Mouse (Mus musculus): ENCODE measurements around the gene St6galnac5. TPM values are rescaled to one million over a fixed set of nuclear protein-coding genes. Genes with fewer than 3 reads are reported as not detected.

St6galnac5 gene
- total RNA-seq, 1 experiment from 2014 or later = 0.70 TPM

DNA sequence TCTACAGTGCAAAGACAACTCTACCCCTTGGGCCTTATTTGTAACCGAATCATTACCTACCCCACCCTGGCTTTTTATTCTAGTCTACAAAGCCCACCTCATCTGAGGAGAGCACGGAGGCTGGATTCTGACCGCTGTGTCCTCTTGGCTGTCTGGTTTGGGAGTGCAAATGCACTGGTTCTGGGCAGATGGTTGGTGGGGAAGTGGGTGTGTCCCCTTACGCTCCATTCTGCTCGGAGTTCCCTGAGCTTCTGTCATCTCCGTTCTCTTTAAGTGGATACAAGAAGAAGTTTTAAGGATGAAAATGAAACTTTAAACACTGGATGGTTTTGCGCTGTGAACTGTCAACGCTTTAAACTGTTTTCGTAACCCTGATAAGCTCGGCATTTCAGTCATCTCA lies 68.9 kb downstream of the St6galnac5 start:
- no peak for DNase-seq

DNA sequence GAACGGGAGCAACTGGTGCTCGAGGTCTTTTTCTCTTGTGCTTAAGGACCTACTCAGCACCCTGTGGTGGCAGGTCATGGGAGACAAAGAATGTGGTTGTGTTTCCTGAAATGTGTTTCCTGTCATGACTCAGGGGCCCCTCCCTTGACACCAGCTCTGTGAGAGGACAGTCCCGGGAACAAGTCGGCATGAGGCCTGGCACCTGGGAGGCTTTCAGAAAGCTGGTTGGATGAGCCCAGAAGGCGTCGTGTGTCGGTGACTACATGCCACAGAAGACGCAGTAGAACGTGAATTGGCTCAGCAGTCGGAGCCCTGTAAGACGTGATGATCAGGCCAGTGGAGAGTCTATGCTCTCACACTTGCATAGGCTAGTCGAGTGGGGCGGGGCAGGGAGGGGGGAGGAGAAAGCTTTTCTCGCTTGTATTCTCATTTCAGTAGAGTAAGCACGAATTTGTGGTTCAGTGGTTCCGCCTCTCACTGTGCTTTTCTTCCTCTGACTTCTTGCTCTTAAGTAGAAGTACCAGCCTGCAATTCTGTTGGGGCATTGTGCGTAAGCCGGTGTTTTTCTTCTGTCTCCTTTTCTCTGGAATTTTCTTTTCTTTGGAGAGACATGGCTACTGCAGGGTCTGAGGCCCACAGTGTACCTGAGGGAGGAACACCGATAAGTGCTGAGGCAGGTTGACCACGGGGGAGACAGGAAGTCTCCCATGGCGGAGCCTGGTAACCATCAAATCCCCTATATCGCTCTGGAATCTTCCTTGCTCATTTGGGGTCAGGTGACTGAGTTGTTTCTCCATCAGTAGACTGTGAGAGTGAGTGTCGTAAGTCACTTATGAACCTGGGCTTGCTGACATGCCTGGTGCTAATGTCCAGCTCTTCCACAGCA lies 69.6 kb downstream of the St6galnac5 start:
- no peak for DNase-seq

DNA sequence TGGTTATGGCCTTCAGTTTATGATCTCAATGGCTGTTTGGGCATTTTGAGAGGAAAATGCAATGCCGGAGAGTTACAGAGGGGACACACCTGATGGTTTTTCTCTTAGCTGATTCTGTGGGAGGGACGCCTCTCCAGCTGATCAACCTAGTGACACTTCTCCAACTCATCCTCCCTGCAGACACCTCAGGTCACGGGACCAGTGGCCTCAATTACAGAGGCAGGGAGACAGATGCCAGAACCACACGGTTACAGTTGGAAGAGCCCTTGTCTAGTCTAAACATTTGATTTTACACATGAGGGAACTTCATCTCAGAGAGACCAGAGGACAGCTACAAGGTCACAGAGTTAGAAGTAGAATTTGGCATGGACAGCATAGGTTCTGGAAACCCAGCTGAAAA lies 70.5 kb downstream of the St6galnac5 start:
- DNase-seq = no peak

DNA sequence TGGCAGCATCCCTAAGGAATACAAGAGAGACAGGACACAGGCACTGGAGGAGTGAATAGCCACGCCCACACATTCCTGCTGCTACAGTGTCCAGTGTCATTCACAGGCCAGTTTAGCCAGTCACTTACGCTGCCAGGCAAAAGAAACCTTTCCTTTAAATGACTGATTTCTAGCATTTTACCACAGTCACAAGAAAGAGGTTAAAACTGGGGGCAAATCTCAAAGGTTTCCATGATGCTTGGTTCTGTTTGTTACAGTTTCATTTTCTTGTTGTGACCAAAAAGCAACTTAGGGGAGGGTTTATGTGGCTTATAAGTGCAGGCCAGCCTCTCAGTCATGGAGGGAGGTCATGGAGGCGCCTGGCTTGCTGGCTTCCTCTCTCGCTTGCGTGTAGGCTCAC lies 74.4 kb downstream of the St6galnac5 start:
- DNase-seq = no peak

DNA sequence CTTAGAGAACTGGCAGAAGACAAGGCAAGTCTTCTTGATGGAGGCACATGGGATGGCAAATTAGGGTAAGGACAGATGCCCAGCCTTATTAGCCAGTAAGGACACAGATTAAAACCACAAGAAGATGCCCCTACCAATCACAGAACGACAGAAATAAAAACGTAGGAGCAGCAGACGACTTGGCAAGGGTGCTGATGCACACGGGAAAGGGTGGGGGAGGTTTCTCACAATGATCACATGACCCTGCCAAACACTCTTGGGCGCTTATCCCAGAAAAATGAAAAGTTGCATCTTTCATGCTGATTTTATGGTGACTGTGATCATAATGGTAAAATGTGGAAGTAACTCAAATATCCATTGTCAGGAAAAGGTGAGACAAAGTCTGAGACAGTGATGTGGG lies 75.0 kb downstream of the St6galnac5 start:
- no peak for DNase-seq

DNA sequence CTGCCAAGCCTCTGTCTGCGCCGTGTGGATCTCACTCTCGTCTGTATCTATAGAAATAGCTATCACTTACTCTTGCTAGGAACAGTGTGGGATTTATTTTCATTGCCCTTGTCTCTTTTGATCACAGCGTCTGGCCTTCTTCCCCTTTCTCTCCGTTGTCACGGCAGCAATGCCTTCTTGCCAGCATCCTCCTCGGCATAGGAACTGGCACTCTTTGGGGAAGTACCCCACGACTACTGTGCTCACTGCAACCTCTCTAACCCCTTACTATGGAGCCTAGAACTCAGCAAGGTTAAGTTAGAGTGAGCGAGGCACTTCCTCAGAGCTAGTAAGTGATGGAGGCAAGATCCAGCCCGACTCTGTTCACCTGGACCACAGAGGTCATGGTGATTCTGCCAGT lies 76.2 kb downstream of the St6galnac5 start:
- no peak for DNase-seq

DNA sequence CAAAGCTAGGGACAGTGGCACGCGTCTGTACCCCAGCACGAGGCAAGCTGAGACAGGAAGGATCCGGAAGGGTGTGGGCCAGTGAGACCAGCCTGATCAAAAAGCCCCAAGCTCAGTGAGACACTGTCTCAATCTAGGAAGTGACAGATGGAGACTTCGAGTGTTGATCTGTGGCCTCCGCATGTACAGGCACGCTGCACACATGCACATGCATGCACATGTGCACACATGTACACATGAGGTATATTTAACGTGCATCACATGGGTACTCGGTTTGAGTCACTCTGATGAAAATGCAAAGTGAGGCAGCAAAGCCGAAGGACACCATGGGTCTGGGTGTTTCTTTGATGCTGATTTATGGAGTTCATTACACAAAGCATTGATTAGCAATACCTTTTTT lies 77.0 kb downstream of the St6galnac5 start:
- no peak for DNase-seq

DNA sequence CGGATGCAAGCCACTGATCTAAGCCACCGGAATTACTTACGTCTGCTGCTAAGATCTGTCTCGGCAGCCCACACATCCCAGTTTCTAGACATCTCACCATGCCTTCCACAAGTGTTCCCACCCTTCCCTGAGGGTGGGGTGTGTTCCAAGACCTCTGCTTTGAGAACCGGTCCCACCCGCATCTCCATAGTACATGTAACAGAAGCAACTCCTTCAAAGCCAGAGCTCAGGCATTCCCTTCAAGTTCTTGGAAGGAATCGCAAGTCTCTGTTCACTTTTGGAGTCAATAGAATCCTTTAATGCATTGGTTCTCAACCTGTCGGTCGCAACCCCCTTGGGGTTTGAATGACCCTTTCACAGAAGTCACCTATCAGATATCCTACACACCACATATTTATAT lies 83.1 kb downstream of the St6galnac5 start:
- DNase-seq = no peak

DNA sequence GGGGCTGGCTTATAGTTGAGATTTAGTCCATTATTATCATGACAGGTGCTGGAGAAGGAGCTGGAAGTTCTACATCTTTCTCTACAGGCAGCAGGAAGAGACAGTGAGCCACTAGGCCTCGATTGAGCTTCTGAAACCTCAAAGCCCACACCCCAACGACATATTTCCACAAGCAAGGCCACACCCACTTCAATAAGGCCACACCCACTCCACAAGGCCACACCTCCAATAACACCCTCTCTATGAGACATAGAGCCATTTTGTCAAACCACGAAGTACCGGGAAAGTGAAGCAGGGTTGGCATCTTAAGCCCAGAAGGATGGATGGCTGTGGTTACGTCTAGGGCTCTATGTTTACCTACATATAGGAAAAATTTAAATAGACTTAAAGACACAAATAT lies 84.8 kb downstream of the St6galnac5 start:
- no peak for DNase-seq

DNA sequence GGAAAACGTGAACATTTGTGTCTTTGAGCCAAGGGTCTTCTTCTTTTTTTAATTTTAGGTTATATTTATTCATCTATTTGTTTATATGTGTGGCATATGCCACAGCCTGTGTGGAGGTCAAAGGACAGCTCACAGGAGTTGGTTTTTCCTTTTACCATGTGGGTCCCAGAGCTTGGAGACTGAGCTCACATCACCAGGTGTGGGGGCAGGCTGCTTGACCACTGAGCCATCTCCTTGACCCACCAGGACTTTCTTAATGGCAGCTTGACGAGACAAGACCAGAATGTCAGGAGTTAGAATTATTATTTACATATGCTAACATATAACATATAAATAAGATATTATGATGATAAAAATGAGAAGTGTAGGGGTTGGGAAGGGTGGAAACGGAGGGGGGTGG lies 85.9 kb downstream of the St6galnac5 start:
- DNase-seq = no peak

DNA sequence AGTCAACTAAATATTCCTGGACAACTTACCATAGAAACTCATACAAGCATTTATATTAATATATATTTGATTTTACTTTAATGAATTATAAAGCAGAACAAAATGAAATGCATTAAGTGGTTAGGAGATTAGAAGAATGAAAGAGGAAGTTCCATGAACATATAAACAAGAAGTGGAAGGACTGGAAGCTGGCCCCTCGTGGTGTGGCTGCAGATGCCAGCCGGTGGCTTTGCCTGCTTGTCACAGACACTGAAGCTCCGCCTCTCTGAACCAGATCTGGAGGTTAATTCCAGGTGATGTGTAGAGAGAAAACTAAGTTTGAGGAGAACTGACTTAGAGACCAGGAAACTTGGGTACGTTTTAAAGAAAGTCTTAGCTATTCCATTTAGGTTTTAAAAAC lies 87.1 kb downstream of the St6galnac5 start:
- no peak for DNase-seq

DNA sequence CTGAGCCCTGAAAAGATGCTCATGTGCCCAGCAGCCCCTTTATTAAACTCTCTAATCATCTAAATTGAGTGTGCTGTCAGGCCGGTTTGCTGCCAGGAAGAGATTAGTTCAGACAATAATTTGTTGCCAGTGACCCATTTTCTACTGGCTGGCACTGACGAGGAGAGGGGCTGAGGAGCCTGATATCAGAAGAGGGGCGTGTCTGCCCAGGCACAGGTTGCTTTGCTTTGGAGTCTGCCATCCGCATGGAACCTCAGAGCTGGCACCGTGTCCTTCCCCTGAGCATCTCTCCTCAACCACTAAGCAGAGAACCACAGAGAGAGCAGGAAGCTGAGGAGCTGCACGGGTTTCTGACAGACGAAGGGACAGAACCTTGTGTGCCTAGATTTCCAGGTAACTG lies 93.9 kb downstream of the St6galnac5 start:
- no peak for DNase-seq

DNA sequence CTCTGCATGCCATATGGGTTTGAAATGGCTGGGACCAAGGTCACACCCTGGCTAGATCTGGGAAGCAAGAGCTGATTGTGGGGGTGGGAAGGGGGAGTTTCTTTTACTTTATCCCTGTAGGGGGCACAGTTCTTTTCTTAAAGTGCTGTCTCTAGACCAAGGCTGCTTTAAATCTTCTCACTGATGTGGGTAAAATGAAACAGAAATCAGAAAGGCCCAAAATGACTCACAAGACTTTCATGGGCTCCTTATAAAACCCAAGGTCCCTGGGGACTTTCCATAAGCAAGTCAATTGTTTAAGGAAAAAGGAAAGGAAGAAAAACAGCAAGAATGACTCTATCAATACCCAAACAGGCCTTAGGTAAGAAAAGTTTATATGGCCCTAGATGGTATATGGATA lies 95.3 kb downstream of the St6galnac5 start:
- DNase-seq = no peak

DNA sequence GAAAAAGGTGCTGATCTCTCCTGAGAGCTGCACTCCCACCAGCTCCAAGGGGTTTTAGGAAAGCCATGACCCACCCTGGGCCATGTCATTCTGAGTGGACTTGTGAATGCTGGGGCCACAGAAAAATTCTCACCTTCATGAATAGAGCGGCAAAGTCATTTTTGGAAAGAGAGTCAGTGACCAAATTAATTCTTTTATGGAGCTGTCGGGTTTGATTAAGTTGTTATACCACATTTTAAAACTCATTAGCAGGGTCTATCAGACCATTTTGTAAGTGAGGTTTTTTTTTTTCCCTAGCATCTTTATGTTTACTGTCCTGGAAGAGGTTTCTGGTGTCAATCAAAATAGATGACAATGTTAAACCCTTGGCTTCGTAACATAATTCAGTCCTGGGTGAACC lies 98.5 kb downstream of the St6galnac5 start:
- DNase-seq = no peak

DNA sequence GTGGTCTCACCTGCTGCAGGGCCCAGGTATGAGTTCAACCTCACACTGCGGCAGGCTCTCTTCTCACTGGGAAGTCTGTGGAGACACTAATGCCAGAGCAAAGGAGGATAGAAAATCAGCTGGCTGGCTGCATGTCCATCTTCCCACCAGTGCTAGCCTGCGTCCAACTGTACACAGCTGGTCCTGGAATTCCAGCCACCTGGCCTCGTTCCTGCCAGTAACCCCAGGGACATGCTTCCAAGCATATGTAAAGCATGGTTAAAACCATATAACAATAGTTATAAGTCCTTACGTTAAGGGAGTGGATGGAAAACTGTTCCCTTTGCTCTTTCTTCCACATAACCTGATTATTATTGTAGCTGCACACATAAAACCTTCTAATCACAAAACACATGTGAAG lies 100.3 kb downstream of the St6galnac5 start:
- DNase-seq = no peak

DNA sequence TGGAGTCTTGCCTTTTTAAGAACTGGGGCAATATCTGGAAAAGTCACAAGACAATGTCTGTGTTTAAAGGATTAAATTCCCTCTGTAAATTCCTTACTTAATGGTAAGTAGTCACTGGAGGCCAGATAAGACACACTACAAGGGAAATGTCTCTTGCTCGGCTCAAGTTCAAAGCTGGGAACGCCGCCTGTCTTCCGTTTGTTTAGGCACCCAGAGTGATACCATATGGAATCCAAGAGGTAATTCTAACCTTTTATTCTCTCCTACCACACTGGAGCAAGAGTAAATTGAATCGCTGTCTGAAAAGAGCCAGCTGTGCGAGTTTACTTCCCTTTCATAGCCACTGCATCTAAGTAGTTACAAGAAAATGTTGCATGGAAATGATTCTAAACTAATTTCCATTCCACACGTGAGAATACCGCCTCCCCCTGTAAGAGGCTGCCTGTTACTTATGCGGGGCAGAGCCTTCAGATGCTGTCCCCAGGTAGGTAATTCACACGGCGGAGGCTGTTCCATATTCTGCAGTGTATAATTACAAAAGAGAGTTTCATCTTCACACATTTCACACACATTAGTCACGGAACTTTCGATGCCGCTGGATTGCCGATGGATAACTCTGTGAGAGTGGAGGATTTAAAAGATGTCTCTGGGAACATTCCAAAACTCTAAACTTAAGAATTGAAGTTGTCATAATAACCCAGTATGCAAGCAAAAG lies 101.8 kb downstream of the St6galnac5 start:
- DNase-seq = no peak

DNA sequence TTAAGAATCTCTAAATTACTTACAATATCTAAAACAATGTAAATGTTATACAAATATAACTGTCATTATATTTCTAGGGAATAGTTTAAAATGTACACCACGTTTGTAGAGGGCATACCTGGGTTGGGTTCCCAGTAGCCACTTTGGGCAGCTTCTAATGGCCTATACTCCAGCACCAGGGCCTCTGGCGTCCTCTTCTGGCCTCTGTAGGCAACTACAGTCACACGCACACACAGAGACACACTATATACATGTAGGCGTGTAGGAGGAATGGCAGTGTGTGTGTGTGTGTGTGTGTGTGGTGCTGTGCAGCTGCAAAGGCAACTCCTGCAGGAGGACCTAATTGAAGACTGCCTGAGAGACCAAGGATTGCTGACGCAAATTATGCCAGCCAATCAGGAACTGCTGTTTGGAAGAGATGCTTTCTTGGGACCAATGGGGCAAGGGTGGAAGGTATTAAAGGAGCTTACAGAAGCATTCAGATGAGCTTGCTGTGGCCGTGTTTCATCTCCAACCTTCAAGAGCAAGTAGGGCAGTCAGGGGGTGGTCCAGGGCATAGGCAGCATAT lies 106.2 kb downstream of the St6galnac5 start:
- DNase-seq = no peak

DNA sequence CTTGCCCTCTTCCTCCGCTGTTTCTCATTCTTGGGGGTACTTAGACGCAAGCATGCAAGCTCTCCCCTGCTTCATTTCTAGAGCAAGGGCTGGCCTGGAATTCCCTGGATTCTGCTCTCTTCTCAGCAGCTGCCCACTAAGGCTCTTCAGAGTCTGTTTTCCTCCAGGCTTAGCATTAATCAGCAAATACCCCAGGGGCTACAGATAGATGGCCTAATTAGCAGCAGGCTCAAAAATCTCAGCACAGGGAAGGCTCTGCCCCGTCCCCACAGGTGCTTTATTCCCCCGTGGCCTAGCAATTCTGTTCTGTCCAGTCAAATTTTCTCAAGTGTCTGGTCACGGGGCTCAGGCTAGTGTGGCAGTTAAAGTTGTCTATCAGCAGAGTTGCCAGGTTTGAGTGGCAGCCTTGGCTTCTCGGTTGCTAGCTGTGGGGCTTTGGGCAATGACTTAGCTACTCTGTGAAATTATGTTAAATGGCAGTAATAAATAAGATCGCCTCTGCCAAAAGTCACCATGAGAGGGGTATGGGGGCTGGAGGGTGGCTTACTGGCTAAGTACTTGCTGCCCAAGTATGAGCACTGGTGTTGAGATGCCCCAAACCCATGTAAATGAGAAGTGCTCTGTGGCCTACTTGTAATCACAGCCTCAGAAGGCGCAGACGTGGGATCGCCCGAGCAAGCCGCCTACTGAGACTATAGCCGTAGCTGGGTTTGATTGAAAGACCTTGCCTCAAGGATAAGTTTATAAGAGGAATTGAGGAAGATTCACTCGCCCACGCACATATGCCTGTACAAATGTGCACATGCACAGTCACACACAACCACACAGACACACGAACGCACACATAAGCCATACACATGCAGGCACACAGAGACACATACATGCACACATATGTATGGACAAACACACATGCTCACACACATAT lies 107.4 kb downstream of the St6galnac5 start:
- DNase-seq = no peak

DNA sequence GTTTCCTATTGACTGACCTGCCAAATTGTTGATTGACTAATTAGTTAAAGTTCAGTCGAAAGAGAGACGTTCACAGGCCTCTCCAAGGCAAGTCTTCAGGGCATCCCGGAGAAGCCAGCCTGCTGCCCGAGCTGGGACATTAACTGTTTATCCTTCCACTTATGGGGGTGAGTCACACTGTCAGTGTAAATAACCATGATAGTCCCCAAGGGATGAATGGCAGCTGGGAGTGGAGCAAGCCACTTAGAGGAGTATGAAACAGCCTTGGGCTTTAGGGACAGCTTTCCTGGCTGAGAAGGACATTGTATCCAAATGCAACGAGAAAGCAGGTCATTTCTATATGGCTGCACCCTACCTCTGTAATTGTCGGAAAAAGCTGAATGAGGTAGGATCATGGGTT lies 109.5 kb downstream of the St6galnac5 start:
- no peak for DNase-seq

DNA sequence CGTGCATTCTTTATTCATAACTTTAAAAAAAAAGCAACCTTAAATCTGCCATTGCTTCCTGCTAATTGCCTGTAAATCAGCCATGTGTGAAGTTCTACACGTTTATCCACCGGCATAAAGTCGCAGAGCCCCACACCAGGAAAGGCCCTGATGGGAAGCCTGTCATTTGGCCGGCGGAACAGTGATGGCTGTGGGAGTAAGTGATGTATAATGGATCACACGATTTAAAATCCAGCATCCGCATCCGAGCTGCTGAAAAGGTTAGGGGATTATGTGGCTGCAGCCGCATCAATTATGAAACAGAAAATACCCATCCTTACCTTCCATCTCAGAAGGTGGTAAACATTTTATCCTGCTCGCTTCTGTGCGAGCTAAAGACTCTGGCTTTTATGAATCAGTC lies 110.0 kb downstream of the St6galnac5 start:
- DNase-seq = no peak

DNA sequence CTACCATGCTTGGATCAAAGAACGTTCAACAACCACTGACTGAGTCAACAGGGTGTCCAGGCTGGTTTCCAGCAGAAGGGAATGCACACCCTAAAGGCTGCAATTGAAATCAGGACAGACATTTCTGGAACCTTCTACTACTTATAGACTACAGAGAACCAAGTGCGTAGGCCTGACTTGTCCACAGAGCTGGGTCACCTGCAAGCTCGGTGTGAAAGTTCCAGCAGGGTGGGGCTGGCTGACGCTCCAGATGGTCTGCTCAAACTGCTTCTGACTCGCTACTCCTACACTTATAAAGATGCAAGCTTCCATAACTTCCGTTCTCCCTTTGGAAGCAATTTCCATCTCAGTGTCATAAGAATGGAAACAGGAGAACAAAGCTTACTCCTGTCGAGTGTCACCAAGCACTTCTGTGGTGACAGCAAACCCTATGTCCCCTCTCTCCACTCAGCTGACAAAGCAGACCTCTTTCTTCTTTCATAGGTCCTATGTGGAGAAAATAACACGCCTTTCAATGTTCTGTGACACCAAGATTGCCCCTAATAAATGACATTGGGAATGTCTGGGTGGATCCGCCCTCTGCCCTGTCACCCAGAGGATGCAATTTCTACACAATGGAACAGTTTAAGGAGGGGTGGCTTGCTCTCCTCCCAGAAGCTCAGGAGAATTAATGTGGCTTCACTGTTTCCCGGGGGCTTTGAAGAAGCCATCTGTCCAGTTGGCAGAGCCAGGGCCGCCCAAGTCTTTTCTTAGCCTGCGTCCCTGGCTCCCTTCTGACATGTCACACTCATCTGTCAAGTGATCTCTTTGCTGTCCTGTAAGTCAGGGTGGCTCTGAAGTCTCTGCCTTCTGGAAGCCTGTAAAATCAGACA lies 114.2 kb downstream of the St6galnac5 start:
- DNase-seq = no peak
